Mouse (Mus musculus) MEL (cell line): Measurements from ENCODE around the gene Tfpi. TPM values are rescaled to one million over a fixed set of nuclear protein-coding genes. Genes with fewer than 3 reads are reported as not detected.

ENCODE experiments used
- DNase-seq: peaks from one replicate; pipeline ENCODE4 v3.0.0; 2011; ENCODE audit warnings: low read depth, low spot score
- H3K27ac ChIP-seq: 2 replicates; pipeline ENCODE4 v1.5.1; 2012; ENCODE audit warnings: low read depth, mild to moderate bottlenecking, control low read depth, low read length, moderate library complexity; ENCODE audit not compliant: control insufficient read depth
- H3K27me3 ChIP-seq, 2 experiments: fragments of 150-350 bp in 1 of 2; sonication (generic) in 1 of 2; 2 replicates each; pipeline ENCODE4 v1.6.1; 2012; ENCODE audit warnings: low read length in 2 of 2, mild to moderate bottlenecking in 2 of 2, improper control_type of control experiment in 1 of 2, moderate library complexity in 1 of 2; ENCODE audit not compliant: insufficient read depth in 2 of 2, control insufficient read depth in 1 of 2
- H3K36me3 ChIP-seq, 2 experiments: 2 replicates each; pipeline ENCODE4 v1.6.1; 2012 to 2014; ENCODE audit warnings: low read length in 2 of 2, improper control_type of control experiment in 1 of 2, inconsistent platforms in 1 of 2, mild to moderate bottlenecking in 1 of 2; ENCODE audit not compliant: insufficient read depth in 2 of 2, control insufficient read depth in 1 of 2
- H3K4me1 ChIP-seq, 2 experiments: fragments of 150-350 bp in 1 of 2; sonication (generic) in 1 of 2; 2 replicates each; pipeline ENCODE4 v1.6.1; 2012; ENCODE audit warnings: low read length in 2 of 2, improper control_type of control experiment in 1 of 2, mild to moderate bottlenecking in 1 of 2; ENCODE audit not compliant: insufficient read depth in 2 of 2, control insufficient read depth in 1 of 2
- H3K4me3 ChIP-seq, 2 experiments: fragments of 150-350 bp in 1 of 2; sonication (generic) in 1 of 2; 2 replicates each; pipeline ENCODE4 v1.5.1; 2012; ENCODE audit warnings: low read depth in 2 of 2, low read length in 2 of 2, mild to moderate bottlenecking in 2 of 2, moderate library complexity in 2 of 2, control low read depth in 1 of 2, improper control_type of control experiment in 1 of 2; ENCODE audit not compliant: control insufficient read depth in 1 of 2, insufficient read depth in 1 of 2
- H3K79me2 ChIP-seq: 2 replicates; pipeline ENCODE4 v1.6.1; 2012; ENCODE audit warnings: mild to moderate bottlenecking, low read length, moderate library complexity; ENCODE audit not compliant: control insufficient read depth, poor library complexity, insufficient read depth
- H3K9ac ChIP-seq: 2 replicates; pipeline ENCODE4 v1.6.1; 2012; ENCODE audit warnings: low read depth, mild to moderate bottlenecking, control low read depth, low read length, moderate library complexity; ENCODE audit not compliant: control insufficient read depth, poor library complexity, severe bottlenecking
- H3K9me3 ChIP-seq: fragments of 150-350 bp; sonication (generic); replicated peaks from 2 replicates; pipeline ENCODE4 v1.6.1; 2012; ENCODE audit warnings: mild to moderate bottlenecking, low read length, improper control_type of control experiment, moderate library complexity; ENCODE audit not compliant: insufficient read depth
- CTCF ChIP-seq, 3 experiments: IDR thresholded peaks in 2 of 3; conservative IDR thresholded peaks in 1 of 3; 2 replicates each; pipeline ENCODE4 v1.5.1; 2011 to 2012; ENCODE audit warnings: low read length in 3 of 3, low read depth in 2 of 3, mild to moderate bottlenecking in 2 of 3, improper control_type of control experiment in 1 of 3, inconsistent platforms in 1 of 3, mixed read lengths in 1 of 3, moderate library complexity in 1 of 3; ENCODE audit not compliant: control insufficient read depth in 1 of 3, insufficient read depth in 1 of 3, poor library complexity in 1 of 3, severe bottlenecking in 1 of 3
- EP300 ChIP-seq, 2 experiments: IDR thresholded peaks; 2 replicates each; pipeline ENCODE4 v1.6.1; 2011; ENCODE audit warnings: improper control_type of control experiment in 2 of 2, low read length in 2 of 2, low read depth in 1 of 2, mild to moderate bottlenecking in 1 of 2
- GATA1 ChIP-seq: IDR thresholded peaks from 2 replicates; pipeline ENCODE4 v1.6.1; 2011; ENCODE audit warnings: low read depth, low read length, improper control_type of control experiment
- HCFC1 ChIP-seq: IDR thresholded peaks from 2 replicates; pipeline ENCODE4 v1.6.1; 2012; ENCODE audit warnings: low read depth, mild to moderate bottlenecking, inconsistent platforms, low read length, improper control_type of control experiment, moderate library complexity
- MAZ ChIP-seq: IDR thresholded peaks from 2 replicates; pipeline ENCODE4 v1.6.1; 2012; ENCODE audit warnings: low read depth, mild to moderate bottlenecking, inconsistent platforms, low read length, improper control_type of control experiment
- MYC ChIP-seq: IDR thresholded peaks from 2 replicates; pipeline ENCODE4 v1.6.1; 2011; ENCODE audit warnings: low read depth, mild to moderate bottlenecking, low read length, improper control_type of control experiment, moderate library complexity
- RAD21 ChIP-seq: IDR thresholded peaks from 2 replicates; pipeline ENCODE4 v1.6.1; 2011; ENCODE audit warnings: mild to moderate bottlenecking, low read depth, low read length, improper control_type of control experiment
- SMC3 ChIP-seq: IDR thresholded peaks from 2 replicates; pipeline ENCODE4 v1.6.1; 2011; ENCODE audit warnings: low read depth, low read length, improper control_type of control experiment
- TAL1 ChIP-seq: IDR thresholded peaks from 2 replicates; pipeline ENCODE4 v1.6.1; 2012; ENCODE audit warnings: mild to moderate bottlenecking, inconsistent platforms, low read length, moderate library complexity, mixed read lengths
- ZC3H11A ChIP-seq: IDR thresholded peaks from 2 replicates; pipeline ENCODE4 v1.6.1; 2012; ENCODE audit warnings: low read depth, mild to moderate bottlenecking, inconsistent platforms, low read length, improper control_type of control experiment
- polyA plus RNA-seq, 2 experiments: library from polyadenylated mRNA; stranded (reverse) in 1 of 2; unstranded in 1 of 2; fragments of >175 nt in 1 of 2; fragments of >200 nt in 1 of 2; gene quantifications; 2 replicates each; pipeline versions ENCODE4 v1.2.1 to v1.2.4; 2012; ENCODE audit warnings: low replicate concordance in 2 of 2, low read depth in 1 of 2; ENCODE audit not compliant: insufficient read length in 2 of 2, insufficient read depth in 1 of 2, missing spikeins in 1 of 2
- total RNA-seq: library from RNA; depleted of rRNA; stranded (reverse); fragments of 300-350 nt; gene quantifications from 2 replicates; pipeline ENCODE4 v1.2.3, GENCODE M21; 2012

Tfpi gene
- total and polyA plus RNA-seq, 3 experiments = 1.1 to 2.5 TPM; not detected in 1

DNA sequence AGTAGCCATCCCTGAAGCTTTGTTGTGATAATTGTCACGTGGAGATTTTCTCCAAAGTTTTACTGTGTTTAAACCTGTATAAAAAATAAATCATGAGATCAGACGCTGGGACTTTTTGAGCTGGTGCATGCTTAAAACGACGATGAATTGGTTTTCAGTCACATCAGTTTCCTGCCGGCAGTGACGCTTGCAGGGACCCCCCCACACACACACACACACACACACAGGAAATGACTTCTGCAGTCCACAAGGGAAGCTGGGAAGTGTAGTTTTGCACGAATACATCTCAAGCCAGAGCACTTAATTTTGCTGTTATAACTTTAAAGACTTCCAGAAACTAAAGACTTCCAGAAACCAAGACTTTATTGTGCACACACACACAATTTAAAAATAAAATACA, 5.3 kb upstream of the Tfpi start:
- DNase-seq = no peak
- Histone ChIP-seq H3K27ac (no peak overlapping the region), H3K4me3 (no peak overlapping the region), H3K27me3 (peaks cover 1 to 3% of the 10 kb centered on the region in 2 experiments; a peak in 1 of 4 replicates), H3K9ac (no peak overlapping the region), H3K9me3 (no peaks in the 10 kb centered on the region), H3K36me3 (no peaks in the 10 kb centered on the region), H3K79me2 (no peaks in the 10 kb centered on the region), H3K4me1 (no peaks in the 10 kb centered on the region)
- TF ChIP-seq HCFC1 (peak; percentile 55), TAL1 (no peak)

DNA sequence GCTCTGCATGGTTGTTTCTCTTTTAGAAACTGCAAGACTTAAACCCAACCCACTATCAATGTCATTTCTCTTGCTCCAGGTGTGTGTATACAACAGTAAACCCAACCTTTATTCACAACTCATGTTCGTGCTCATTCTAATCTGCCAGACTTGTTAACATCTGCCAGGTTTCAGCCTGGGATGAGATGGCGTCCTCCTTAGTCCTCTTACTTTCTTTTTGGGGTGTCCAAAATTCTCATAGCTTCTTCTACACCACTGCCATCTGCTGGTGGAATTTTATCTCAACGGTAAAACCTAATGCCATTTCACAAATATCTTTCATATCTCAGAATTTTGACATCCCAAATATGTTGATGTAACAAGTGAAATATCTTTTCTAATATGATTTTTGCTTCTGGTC, 2.5 kb upstream of the Tfpi start:
- no peaks in the 10 kb centered on the region; a peak in 1 of 4 replicates for H3K27me3 ChIP-seq

DNA sequence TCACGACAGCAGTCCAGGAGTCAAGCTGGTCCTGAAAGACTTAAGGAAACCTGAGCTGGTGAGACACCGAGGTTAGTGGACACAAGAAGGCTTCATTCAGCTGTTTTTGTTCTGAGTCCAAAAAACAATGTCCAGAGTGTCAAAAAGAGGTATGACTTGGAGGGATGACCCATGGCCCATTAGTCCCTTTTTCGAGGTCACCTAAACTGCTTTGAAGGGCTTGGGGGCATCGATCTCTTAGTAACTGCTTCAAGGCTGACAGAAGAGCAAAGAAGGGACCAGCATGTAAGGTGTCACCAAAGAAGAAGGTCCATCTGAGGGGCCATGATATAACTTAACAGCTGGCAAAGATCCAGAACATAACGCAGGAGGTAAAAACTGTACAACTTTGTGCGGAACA, 1.2 kb upstream of the Tfpi start:
- no peaks in the 10 kb centered on the region for H3K9me3 ChIP-seq
- no peaks in the 10 kb centered on the region for H3K36me3 ChIP-seq
- no peak for DNase-seq
- no peaks in the 10 kb centered on the region; a peak in 1 of 4 replicates for H3K27me3 ChIP-seq
- H3K79me2 ChIP-seq = no peaks in the 10 kb centered on the region
- no peak overlapping the region for H3K27ac ChIP-seq
- TF ChIP-seq MAZ = no peak
- TF ChIP-seq, all 39 proteins: peak for 0
- no peak overlapping the region for H3K9ac ChIP-seq
- no peak overlapping the region for H3K4me3 ChIP-seq
- no peaks in the 10 kb centered on the region for H3K4me1 ChIP-seq

More for the DNA sequence above, 2.5 kb upstream of the Tfpi start:
- Histone ChIP-seq H3K9me3 (no peaks in the 10 kb centered on the region), H3K27ac (no peak overlapping the region), H3K36me3 (no peaks in the 10 kb centered on the region), H3K9ac (peak overlapping the region; percentile 57), H3K4me3 (peak overlapping the region; percentile 52 to 66), H3K4me1 (no peaks in the 10 kb centered on the region), H3K79me2 (no peaks in the 10 kb centered on the region)
- TF ChIP-seq GATA1 = 0 out of 2 replicates have a peak, but pooled peaks have one; percentile 9
- peak; percentile 48; the same call in 1 of the 2 replicates for TF ChIP-seq ZC3H11A
- TF ChIP-seq MYC = no peak
- TF ChIP-seq MAZ = no peak
- peak; percentile 82 for TF ChIP-seq SMC3
- no peak for TF ChIP-seq EP300 (IDR thresholded peaks at IDR 0.05; ENCODE audit: low read depth in 1 of 2, low read length in 2 of 2)
- TF ChIP-seq RAD21 = peak; percentile 61
- TF ChIP-seq CTCF (IDR thresholded peaks at IDR 0.05 in 2 of 3, conservative IDR thresholded peaks at IDR 0.05 in 1 of 3; ENCODE audit: control insufficient read depth in 1 of 3, insufficient read depth in 1 of 3, low read depth in 2 of 3, low read length in 3 of 3, poor library complexity in 1 of 3, severe bottlenecking in 1 of 3) = peak; percentile 13 to 81 (median 49); a peak in 4 of 6 replicates
- DNase-seq = peak; percentile 80
